Mouse (Mus musculus) brain, embryonic 18.5 days (tissue): Measurements from ENCODE around the gene Olfr412.
A peak's percentile ranks its signal among the peaks of the same experiment; 100 is the strongest.

Experiments used
- DNase-seq: peaks from one replicate; pipeline ENCODE4 v3.0.0-alpha.2; 2012; ENCODE audit warnings: low read depth, low spot score

The Olfr412 gene

GRCm38 (mm10) chr11:74361769-74362168 is at the start of gene Olfr412:
Olfr412 (plus strand) TSS chr11:74362069.
- no peak for DNase-seq

GRCm38 (mm10) chr11:74326044-74326443 is 35.8 kb upstream of the Olfr412 start:
- no peak for DNase-seq

- no peak for DNase-seq
Observed at GRCm38 (mm10) chr11:74328781-74329180, 33.1 kb upstream of the Olfr412 start.

- DNase-seq = no peak
Observed at GRCm38 (mm10) chr11:74337931-74338330, 23.9 kb upstream of the Olfr412 start, which contains the start of gene Olfr410. Olfr410 (minus strand) TSS chr11:74338031.

GRCm38 (mm10) chr11:74352550-74352949 is 9.3 kb upstream of the Olfr412 start, which contains the start of gene Olfr411:
Olfr411 (minus strand) TSS chr11:74352650.
- DNase-seq = no peak

GRCm38 (mm10) chr11:74371393-74372100 is 9.7 kb downstream of the Olfr412 start:
- peak; percentile 47 for DNase-seq

GRCm38 (mm10) chr11:74376847-74377246 is 15.0 kb downstream of the Olfr412 start:
- peak; percentile 42 for DNase-seq

GRCm38 (mm10) chr11:74379166-74379873 is 17.5 kb downstream of the Olfr412 start:
- DNase-seq = no peak

- DNase-seq = no peak
Observed at GRCm38 (mm10) chr11:74385674-74386073, 23.8 kb downstream of the Olfr412 start.

GRCm38 (mm10) chr11:74387203-74387602 is 25.3 kb downstream of the Olfr412 start:
- DNase-seq = no peak

- DNase-seq = no peak
Observed at GRCm38 (mm10) chr11:74391899-74392298, 30.0 kb downstream of the Olfr412 start.

- DNase-seq = no peak
Observed at GRCm38 (mm10) chr11:74392903-74393302, 31.0 kb downstream of the Olfr412 start.

GRCm38 (mm10) chr11:74393489-74393888 is 31.6 kb downstream of the Olfr412 start:
- no peak for DNase-seq

- DNase-seq = no peak
Observed at GRCm38 (mm10) chr11:74395583-74395982, 33.7 kb downstream of the Olfr412 start.

GRCm38 (mm10) chr11:74402126-74402525 is 40.3 kb downstream of the Olfr412 start:
- DNase-seq = no peak

GRCm38 (mm10) chr11:74404216-74404615 is 42.3 kb downstream of the Olfr412 start:
- no peak for DNase-seq

- no peak for DNase-seq
Observed at GRCm38 (mm10) chr11:74405201-74405600, 43.3 kb downstream of the Olfr412 start.

GRCm38 (mm10) chr11:74408587-74409446 is 46.9 kb downstream of the Olfr412 start:
- DNase-seq = peak; percentile 71

GRCm38 (mm10) chr11:74409447-74409754 is 47.5 kb downstream of the Olfr412 start:
- no peak for DNase-seq

- peak; percentile 47 for DNase-seq
Observed at GRCm38 (mm10) chr11:74409757-74410174, 47.9 kb downstream of the Olfr412 start.

GRCm38 (mm10) chr11:74411943-74412342 is 50.1 kb downstream of the Olfr412 start:
- DNase-seq = no peak

- DNase-seq = no peak
Observed at GRCm38 (mm10) chr11:74412462-74412861, 50.6 kb downstream of the Olfr412 start.
